In the genomic region with DNA sequence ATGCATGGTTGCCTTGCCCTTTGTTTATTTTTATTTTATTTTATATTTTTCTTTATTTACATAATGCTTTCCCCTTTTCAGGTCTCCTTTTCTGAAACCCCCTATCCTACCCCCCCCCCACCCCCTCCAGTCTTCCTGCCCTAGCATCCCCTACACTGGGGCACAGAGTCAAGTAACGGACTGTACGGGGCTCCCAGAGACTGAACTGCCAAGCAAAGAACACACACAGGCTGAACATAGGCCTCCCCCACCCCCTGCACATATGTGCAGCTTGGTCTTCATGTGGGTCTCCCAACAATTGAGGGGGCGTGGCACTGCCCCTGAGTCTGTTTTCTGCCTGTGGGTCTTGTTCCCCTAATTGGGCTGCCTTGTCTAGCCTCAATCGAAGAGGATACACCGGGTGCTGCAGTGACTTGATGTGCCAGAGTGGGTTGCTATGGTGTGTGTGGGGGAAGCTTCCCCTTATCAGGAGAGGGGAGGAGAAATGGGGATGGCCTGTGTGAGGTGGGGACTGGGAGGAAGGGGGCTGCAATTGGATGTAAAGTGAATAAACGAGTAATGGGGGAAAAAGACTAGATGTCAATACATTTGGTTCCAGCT, we compare ENCODE assay signal across 32 mouse cellular contexts. TPM values are rescaled to one million over a fixed set of nuclear protein-coding genes. Genes with fewer than 3 reads are reported as not detected.
DNase-seq lines count a peak whose midpoint lies in the region; ATAC-seq and TF ChIP-seq lines count a peak whose summit lies in the region.
"Had no signal": no experiment of that assay in that cellular context is flagged by ENCODE, and none has a peak within 500 bp of the region (broad histone marks: within the 10 kb centered on the region; RNA-seq: fewer than 3 reads in every experiment).

No protein-coding gene starts in this region.

- no peak for ATAC-seq in forebrain, postnatal 0 days
- 0 out of 2 replicates have a peak, but pooled peaks have one; percentile 46 for ATAC-seq in hindbrain, embryonic 13.5 days (ENCODE audit: low FRiP score)
- no peak for ATAC-seq in hindbrain, embryonic 14.5 days (ENCODE audit: low FRiP score)
- peak; percentile 75; the same call in 1 of the 2 replicates for ATAC-seq in midbrain, embryonic 12.5 days (ENCODE audit: low FRiP score, low read depth)
- no peak for ATAC-seq in midbrain, postnatal 0 days (ENCODE audit: low FRiP score)
- ATAC-seq in forebrain, embryonic 16.5 days, result peak; percentile 34; the same call in 1 of the 2 replicates
- ATAC-seq: activated CD4-positive, CD25-positive, alpha-beta regulatory T cell, adult 4 months; intestine, embryonic 16.5 days had no signal

- H3K4me3 ChIP-seq in forebrain, embryonic 10.5 days, result no peak overlapping the region
- no peak overlapping the region for H3K4me3 ChIP-seq in forebrain, postnatal 0 days (ENCODE audit: low read depth, low read length)
- no peak overlapping the region for H3K4me3 ChIP-seq in hindbrain, embryonic 13.5 days
- no peak overlapping the region for H3K4me3 ChIP-seq in hindbrain, embryonic 14.5 days (replicated peaks; ENCODE audit: low read length)
- H3K4me3 ChIP-seq in midbrain, embryonic 12.5 days, result no peak overlapping the region
- H3K4me3 ChIP-seq in midbrain, postnatal 0 days (ENCODE audit: low read depth, low read length), result no peak overlapping the region
- no peak overlapping the region for H3K4me3 ChIP-seq in forebrain, embryonic 16.5 days (replicated peaks; ENCODE audit: low read length)
- H3K4me3 ChIP-seq: erythroblast, embryonic 14.5 days; heart, adult 2 months; heart, embryonic 13.5 days; limb, embryonic 13.5 days; neural tube, embryonic 13.5 days had no signal

- peaks cover 47% of the 10 kb centered on the region for H3K36me3 ChIP-seq in forebrain, embryonic 10.5 days (replicated peaks)
- peaks cover 16% of the 10 kb centered on the region for H3K36me3 ChIP-seq in forebrain, postnatal 0 days (ENCODE audit: insufficient read depth)
- peaks cover 38% of the 10 kb centered on the region for H3K36me3 ChIP-seq in hindbrain, embryonic 13.5 days
- H3K36me3 ChIP-seq in hindbrain, embryonic 14.5 days (replicated peaks; ENCODE audit: control insufficient read depth, insufficient read depth), result peaks cover 46% of the 10 kb centered on the region
- H3K36me3 ChIP-seq in midbrain, embryonic 12.5 days, result peaks cover 32% of the 10 kb centered on the region
- H3K36me3 ChIP-seq in midbrain, postnatal 0 days (ENCODE audit: insufficient read depth, low read length), result peaks cover 19% of the 10 kb centered on the region
- H3K36me3 ChIP-seq in forebrain, embryonic 16.5 days (ENCODE audit: control insufficient read depth, insufficient read depth), result peaks cover 8% of the 10 kb centered on the region

- intact Hi-C loops in heart, postnatal 10 days (cut with DNase I), result loop anchor here (10.0 kb wide), 1 partner anchor 507 kb away; a partner anchor contains a TSS

- H3K27me3 ChIP-seq in forebrain, embryonic 10.5 days (ENCODE audit: poor library complexity, severe bottlenecking), result no peaks in the 10 kb centered on the region
- no peaks in the 10 kb centered on the region for H3K27me3 ChIP-seq in forebrain, postnatal 0 days (ENCODE audit: insufficient read depth, low read length)
- H3K27me3 ChIP-seq in hindbrain, embryonic 13.5 days, result no peaks in the 10 kb centered on the region
- no peaks in the 10 kb centered on the region for H3K27me3 ChIP-seq in hindbrain, embryonic 14.5 days (ENCODE audit: control insufficient read depth, insufficient read depth, low read length)
- H3K27me3 ChIP-seq in midbrain, embryonic 12.5 days, result no peaks in the 10 kb centered on the region
- H3K27me3 ChIP-seq in midbrain, postnatal 0 days (ENCODE audit: insufficient read depth, low read length), result no peaks in the 10 kb centered on the region
- H3K27me3 ChIP-seq in forebrain, embryonic 16.5 days (replicated peaks; ENCODE audit: control insufficient read depth, insufficient read depth, low read length), result no peaks in the 10 kb centered on the region
- H3K27me3 ChIP-seq: CH12.LX; heart, embryonic 13.5 days; limb, embryonic 13.5 days; neural tube, embryonic 13.5 days had no signal

- no peaks in the 10 kb centered on the region for H3K9me3 ChIP-seq in forebrain, embryonic 10.5 days
- no peaks in the 10 kb centered on the region for H3K9me3 ChIP-seq in forebrain, postnatal 0 days (ENCODE audit: low read length)
- H3K9me3 ChIP-seq in hindbrain, embryonic 13.5 days, result no peaks in the 10 kb centered on the region
- H3K9me3 ChIP-seq in hindbrain, embryonic 14.5 days (ENCODE audit: control insufficient read depth, low read length), result no peaks in the 10 kb centered on the region
- no peaks in the 10 kb centered on the region for H3K9me3 ChIP-seq in midbrain, embryonic 12.5 days
- no peaks in the 10 kb centered on the region for H3K9me3 ChIP-seq in midbrain, postnatal 0 days (ENCODE audit: low read length)
- no peaks in the 10 kb centered on the region for H3K9me3 ChIP-seq in forebrain, embryonic 16.5 days (ENCODE audit: control insufficient read depth, low read length)
- H3K9me3 ChIP-seq: heart, embryonic 13.5 days; limb, embryonic 13.5 days; neural tube, embryonic 13.5 days had no signal

- no peak for TF ChIP-seq CTCF in forebrain, postnatal 0 days (IDR thresholded peaks at IDR 0.05; ENCODE audit: low read depth)
- TF ChIP-seq CTCF in midbrain, postnatal 0 days (IDR thresholded peaks at IDR 0.05), result no peak

- no peak overlapping the region for H3K4me2 ChIP-seq in forebrain, postnatal 0 days (ENCODE audit: low read depth)
- no peak overlapping the region for H3K4me2 ChIP-seq in hindbrain, embryonic 13.5 days
- no peak overlapping the region for H3K4me2 ChIP-seq in hindbrain, embryonic 14.5 days (replicated peaks)
- H3K4me2 ChIP-seq in midbrain, embryonic 12.5 days (replicated peaks), result no peak overlapping the region
- H3K4me2 ChIP-seq in midbrain, postnatal 0 days (ENCODE audit: low read depth, low read length, poor library complexity, severe bottlenecking), result no peak overlapping the region
- no peak overlapping the region for H3K4me2 ChIP-seq in forebrain, embryonic 16.5 days (ENCODE audit: low read length)
- H3K4me2 ChIP-seq: heart, embryonic 13.5 days; limb, embryonic 13.5 days; lung, embryonic 14.5 days; neural tube, embryonic 13.5 days had no signal

- H3K4me1 ChIP-seq in forebrain, embryonic 10.5 days, result peaks cover 18% of the 10 kb centered on the region
- no peaks in the 10 kb centered on the region for H3K4me1 ChIP-seq in forebrain, postnatal 0 days (ENCODE audit: insufficient read depth)
- H3K4me1 ChIP-seq in hindbrain, embryonic 13.5 days (replicated peaks), result peaks cover 16% of the 10 kb centered on the region
- H3K4me1 ChIP-seq in hindbrain, embryonic 14.5 days (replicated peaks; ENCODE audit: control insufficient read depth, insufficient read depth, low read length), result peaks cover 3% of the 10 kb centered on the region; the same call in 1 of the 2 replicates
- H3K4me1 ChIP-seq in midbrain, embryonic 12.5 days, result peaks cover 7% of the 10 kb centered on the region; the same call in 1 of the 2 replicates
- no peaks in the 10 kb centered on the region for H3K4me1 ChIP-seq in midbrain, postnatal 0 days (ENCODE audit: insufficient read depth, low read length)
- peaks cover 12% of the 10 kb centered on the region; the same call in 1 of the 2 replicates for H3K4me1 ChIP-seq in forebrain, embryonic 16.5 days (replicated peaks; ENCODE audit: control insufficient read depth, insufficient read depth, low read length)

- no peak overlapping the region for H3K9ac ChIP-seq in forebrain, postnatal 0 days
- no peak overlapping the region for H3K9ac ChIP-seq in hindbrain, embryonic 13.5 days
- no peak overlapping the region for H3K9ac ChIP-seq in hindbrain, embryonic 14.5 days
- no peak overlapping the region for H3K9ac ChIP-seq in midbrain, embryonic 12.5 days (replicated peaks)
- H3K9ac ChIP-seq in midbrain, postnatal 0 days (replicated peaks; ENCODE audit: low read length, poor library complexity, severe bottlenecking), result no peak overlapping the region
- no peak overlapping the region for H3K9ac ChIP-seq in forebrain, embryonic 16.5 days (replicated peaks; ENCODE audit: low read depth, low read length)
- H3K9ac ChIP-seq: heart, embryonic 13.5 days; limb, embryonic 13.5 days; liver, embryonic 14.5 days; lung, embryonic 14.5 days; neural tube, embryonic 13.5 days had no signal

- H3K27ac ChIP-seq in forebrain, embryonic 10.5 days, result 0 out of 2 replicates have a peak overlapping the region, but pooled peaks have one; percentile 12
- H3K27ac ChIP-seq in forebrain, postnatal 0 days (ENCODE audit: low read depth, low read length), result no peak overlapping the region
- H3K27ac ChIP-seq in hindbrain, embryonic 13.5 days, result no peak overlapping the region
- no peak overlapping the region for H3K27ac ChIP-seq in hindbrain, embryonic 14.5 days
- H3K27ac ChIP-seq in midbrain, embryonic 12.5 days (replicated peaks), result no peak overlapping the region
- H3K27ac ChIP-seq in midbrain, postnatal 0 days (ENCODE audit: low read depth, low read length), result no peak overlapping the region
- no peak overlapping the region for H3K27ac ChIP-seq in forebrain, embryonic 16.5 days (ENCODE audit: low read length)
- H3K27ac ChIP-seq: heart, adult 2 months; heart, embryonic 13.5 days; kidney, postnatal 0 days; limb, embryonic 13.5 days; liver, embryonic 14.5 days; neural tube, embryonic 13.5 days; stomach, postnatal 0 days had no signal

- no peak for DNase-seq in forebrain, embryonic 10.5 days (ENCODE audit: extremely low spot score, low spot score)
- DNase-seq in forebrain, postnatal 0 days, result no peak
- no peak for DNase-seq in hindbrain, embryonic 14.5 days (ENCODE audit: low spot score)
- no peak for DNase-seq in midbrain, postnatal 0 days (ENCODE audit: low spot score)
- DNase-seq in heart, postnatal 10 days, result no peak
- DNase-seq: adrenal gland, adult 2 months; adrenal gland, postnatal 36 days; cerebellum, adult 2 months; cerebellum, postnatal 14 days; gastrocnemius, postnatal 14 days; heart, adult 2 months; heart, postnatal 14 days; kidney, adult 8-10 months; kidney, postnatal 4 days; lung, embryonic 14.5 days; midbrain, embryonic 14.5 days; right cerebral cortex, postnatal 4 days; thymus, adult 18-20 months; thymus, postnatal 25 days had no signal

- 71% methylated on average over 6 of the region's 6 CpGs for WGBS in forebrain, embryonic 10.5 days
- 52% methylated on average over 6 of the region's 6 CpGs for WGBS in forebrain, postnatal 0 days
- 77% methylated on average over 6 of the region's 6 CpGs for WGBS in hindbrain, embryonic 13.5 days
- 70% methylated on average over 6 of the region's 6 CpGs for WGBS in hindbrain, embryonic 14.5 days
- WGBS in midbrain, embryonic 12.5 days, result 84% methylated on average over 6 of the region's 6 CpGs
- WGBS in midbrain, postnatal 0 days, result 80% methylated on average over 6 of the region's 6 CpGs
- 42% methylated on average over 6 of the region's 6 CpGs for WGBS in forebrain, embryonic 16.5 days

RNA-seq across cellular contexts. Expression of a gene that starts 8.4 kb away (rescaled TPM):
- polyA plus RNA-seq in forebrain, embryonic 10.5 days (2016; fragmentation: Nextera tagmentation; extraction: Ambion mirVana), result 57.5 and 58.6 TPM in 2 replicates
- total RNA-seq in forebrain, postnatal 0 days (2014; rRNA removed), result 103 and 118 TPM in 2 replicates
- 104 and 128 TPM in 2 replicates for polyA plus RNA-seq in forebrain, postnatal 0 days (2015; fragmentation: Nextera tagmentation; extraction: Ambion mirVana)
- 109 and 113 TPM in 2 replicates for polyA plus RNA-seq in hindbrain, embryonic 13.5 days (2015; fragmentation: Nextera tagmentation; extraction: Ambion mirVana)
- 134 and 138 TPM in 2 replicates for polyA plus RNA-seq in hindbrain, embryonic 14.5 days (2014; fragmentation: Nextera tagmentation; extraction: Ambion mirVana)
- polyA plus RNA-seq in midbrain, embryonic 12.5 days (2016; fragmentation: Nextera tagmentation; extraction: Ambion mirVana), result 94.2 and 98.4 TPM in 2 replicates
- 96.5 and 111 TPM in 2 replicates for total RNA-seq in midbrain, postnatal 0 days (2014; rRNA removed)
- 109 and 130 TPM in 2 replicates for polyA plus RNA-seq in midbrain, postnatal 0 days (2015; fragmentation: Nextera tagmentation; extraction: Ambion mirVana)
- polyA plus RNA-seq in forebrain, embryonic 16.5 days (2015; fragmentation: Nextera tagmentation; extraction: Ambion mirVana), result 93.4 and 106 TPM in 2 replicates
- 100 to 1,000 TPM; 288 to 292 TPM for total RNA-seq in heart, postnatal 10 days (2021)

RNA-seq across cellular contexts. Expression of a gene that starts 49.1 kb away (rescaled TPM):
- polyA plus RNA-seq in forebrain, embryonic 10.5 days (2016; fragmentation: Nextera tagmentation; extraction: Ambion mirVana), result not detected in 2 replicates
- 0.92 and 1.2 TPM in 2 replicates for total RNA-seq in forebrain, postnatal 0 days (2014; rRNA removed)
- polyA plus RNA-seq in forebrain, postnatal 0 days (2015; fragmentation: Nextera tagmentation; extraction: Ambion mirVana), result 0.93 and 1.4 TPM in 2 replicates
- 0.13 and 0.14 TPM in 2 replicates for polyA plus RNA-seq in hindbrain, embryonic 13.5 days (2015; fragmentation: Nextera tagmentation; extraction: Ambion mirVana)
- polyA plus RNA-seq in hindbrain, embryonic 14.5 days (2014; fragmentation: Nextera tagmentation; extraction: Ambion mirVana), result 0.21 and 0.27 TPM in 2 replicates
- polyA plus RNA-seq in midbrain, embryonic 12.5 days (2016; fragmentation: Nextera tagmentation; extraction: Ambion mirVana), result 0.09 TPM in 1 of 2 replicates, not detected in the other
- total RNA-seq in midbrain, postnatal 0 days (2014; rRNA removed), result 0.27 and 0.52 TPM in 2 replicates
- 1.0 and 1.4 TPM in 2 replicates for polyA plus RNA-seq in midbrain, postnatal 0 days (2015; fragmentation: Nextera tagmentation; extraction: Ambion mirVana)
- polyA plus RNA-seq in forebrain, embryonic 16.5 days (2015; fragmentation: Nextera tagmentation; extraction: Ambion mirVana), result 0.35 and 0.70 TPM in 2 replicates
- 1 to 10 TPM; 4.8 to 5.8 TPM for total RNA-seq in heart, postnatal 10 days (2021)
- total RNA-seq: CH12.LX had no signal
- polyA plus RNA-seq: erythroblast, embryonic 14.5 days had no signal

Comparison
In these comparisons a context has a peak if more than half of its experiments do, and no peak if none do; other contexts are left out.
1. ATAC-seq: peak in hindbrain, embryonic 13.5 days (single experiment), midbrain, embryonic 12.5 days (single experiment) and forebrain, embryonic 16.5 days (single experiment); none in forebrain, postnatal 0 days (single experiment), hindbrain, embryonic 14.5 days (single experiment) and midbrain, postnatal 0 days (single experiment).